Mouse (Mus musculus) midbrain, embryonic 10.5 days (tissue): ENCODE measurements around the gene Kctd6. TPM values are rescaled to one million over a fixed set of nuclear protein-coding genes. Genes with fewer than 3 reads are reported as not detected.
A peak's percentile ranks its signal among the peaks of the same experiment; 100 is the strongest.
"Not testable (repeated sequence)": the region's sequence is repeated elsewhere in the genome, so short reads cannot be mapped to it uniquely, and the experiment has no call there.

ENCODE experiments used
- DNase-seq: peaks from one replicate; pipeline ENCODE4 v3.0.0-alpha.2; 2017; ENCODE audit warnings: low spot score
- H3K27ac ChIP-seq: fragments of 300-500 bp; sonication (generic); replicated peaks from 2 replicates; pipeline ENCODE4 v1.5.1; 2016; ENCODE audit warnings: mild to moderate bottlenecking
- H3K27me3 ChIP-seq: fragments of 300-500 bp; sonication (generic); 2 replicates; pipeline ENCODE4 v1.6.1; 2016; ENCODE audit warnings: low read depth, mild to moderate bottlenecking; ENCODE audit not compliant: poor library complexity, severe bottlenecking
- H3K36me3 ChIP-seq: fragments of 300-500 bp; sonication (generic); 2 replicates; pipeline ENCODE4 v1.6.1; 2016; ENCODE audit warnings: mild to moderate bottlenecking, moderate library complexity
- H3K4me1 ChIP-seq: fragments of 300-500 bp; sonication (generic); 2 replicates; pipeline ENCODE4 v1.6.1; 2016
- H3K4me3 ChIP-seq: fragments of 300-500 bp; sonication (generic); 2 replicates; pipeline ENCODE4 v1.5.1; 2016; ENCODE audit warnings: mild to moderate bottlenecking, moderate library complexity
- H3K9me3 ChIP-seq: fragments of 300-500 bp; sonication (generic); replicated peaks from 2 replicates; pipeline ENCODE4 v1.6.1; 2016; ENCODE audit warnings: mild to moderate bottlenecking
- WGBS: fragments of 180-500 bp; shearing (Covaris S2); methylation state at CpG from one replicate; pipeline ENCODE4 v1.1.7; 2016; 5-methylcytosine and 5-hydroxymethylcytosine counted together
- polyA plus RNA-seq: library from polyadenylated mRNA; unstranded; fragments of >200 nt; fragmentation: Nextera tagmentation; extraction: Ambion mirVana; gene quantifications from 2 replicates; pipeline ENCODE4 v1.2.1, GENCODE M21; 2016

Gene Kctd6
- 2.4 and 2.6 TPM in 2 replicates for polyA plus RNA-seq

- H3K27ac ChIP-seq, result peak within 1 kb of the TSS; percentile 91
- peaks cover 43% of the 10 kb centered on the region for H3K27me3 ChIP-seq
- peak within 1 kb of the TSS; percentile 68 for H3K4me3 ChIP-seq
- H3K36me3 ChIP-seq, result no peaks in the 10 kb centered on the region
- peaks cover 34% of the 10 kb centered on the region for H3K4me1 ChIP-seq
- DNase-seq, result peak; percentile 97
- H3K9me3 ChIP-seq, result no peaks in the 10 kb centered on the region
- WGBS, result 2% methylated on average over 46 of the region's 49 CpGs
These were observed at the start of gene Kctd6 for GRCm38 (mm10) chr14:8213803-8214224. Gene Kctd6 (plus strand): TSS chr14:8214140.

DNA sequence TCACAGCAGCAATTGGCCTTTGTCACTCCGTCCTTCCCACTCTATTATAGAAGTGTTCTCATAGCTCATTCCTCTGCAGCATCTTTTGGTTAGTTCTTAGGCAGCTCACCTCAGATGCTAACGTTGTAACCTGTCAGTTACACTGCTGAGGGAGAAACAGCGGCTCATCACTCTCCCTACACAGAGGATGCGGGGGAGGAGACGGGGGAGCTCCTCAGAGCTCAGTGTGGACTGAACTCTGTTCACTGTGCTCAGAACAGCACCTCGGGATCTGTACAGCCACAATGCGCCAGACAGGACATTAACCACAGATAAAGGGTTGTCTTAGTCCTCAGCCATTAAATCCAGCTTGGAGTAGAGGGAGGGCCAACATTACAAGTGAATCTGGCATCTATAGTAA is 49.5 kb upstream of the Kctd6 start:
- H3K36me3 ChIP-seq, result peaks cover 82% of the 10 kb centered on the region
- no peaks in the 10 kb centered on the region for H3K27me3 ChIP-seq
- 88% methylated on average over 7 of the region's 7 CpGs for WGBS
- DNase-seq, result no peak
- no peak overlapping the region for H3K4me3 ChIP-seq
- H3K9me3 ChIP-seq, result no peaks in the 10 kb centered on the region
- H3K27ac ChIP-seq, result no peak overlapping the region
- no peaks in the 10 kb centered on the region for H3K4me1 ChIP-seq

DNA sequence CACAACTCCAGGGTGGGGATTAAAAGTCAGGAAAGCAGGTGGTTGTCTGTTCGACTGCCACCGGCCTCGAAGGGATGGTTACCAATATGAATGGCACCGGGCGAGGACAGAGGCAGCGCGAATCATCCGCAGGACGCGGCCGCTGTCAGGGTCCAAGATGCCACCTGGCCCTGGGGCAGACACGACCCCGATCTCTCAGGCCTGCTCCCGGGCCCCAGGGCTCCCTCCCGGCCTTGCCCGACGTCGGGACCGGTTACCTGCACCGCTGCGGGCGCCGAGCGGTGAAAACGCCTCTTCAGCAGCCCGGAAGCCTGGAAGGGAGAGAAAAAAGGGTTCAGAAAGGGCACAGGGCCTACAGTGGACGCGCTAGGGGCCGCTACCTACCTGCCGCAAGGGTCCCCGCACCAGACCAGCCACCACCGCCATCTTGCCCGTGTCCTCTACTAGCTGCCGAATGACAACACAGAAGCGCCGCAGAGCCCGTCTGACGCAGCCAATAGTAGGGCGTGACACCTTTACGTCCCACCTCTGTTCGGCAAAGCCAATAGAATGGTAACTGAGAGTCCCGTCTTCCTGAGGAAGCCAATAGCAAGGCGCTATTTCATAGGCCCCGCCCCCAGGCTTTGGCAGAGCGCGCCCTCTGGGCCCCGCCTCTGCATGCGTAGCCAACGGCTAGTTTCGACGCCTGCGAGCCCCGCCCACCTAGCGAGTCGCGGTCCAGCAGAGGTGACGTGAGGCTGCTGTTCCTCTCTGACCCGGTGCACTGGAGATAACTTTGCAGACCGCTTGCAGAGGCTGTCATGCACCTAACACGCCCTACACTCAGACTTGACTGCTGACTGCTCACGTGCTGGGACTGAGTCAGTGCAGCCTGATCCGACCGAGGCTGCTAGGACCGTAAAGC is 41.2 kb upstream of the Kctd6 start, which contains the start of gene Pdhb:
Gene Pdhb, minus strand, starts transcription at position 519 of the 904 bp plus-strand sequence.
- peak within 1 kb of the TSS; percentile 81 for H3K4me3 ChIP-seq
- peak; percentile 99 for DNase-seq
- H3K9me3 ChIP-seq, result no peaks in the 10 kb centered on the region
- peaks cover 13% of the 10 kb centered on the region for H3K4me1 ChIP-seq
- peak within 1 kb of the TSS; percentile 93 for H3K27ac ChIP-seq
- H3K36me3 ChIP-seq, result peaks cover 33% of the 10 kb centered on the region
- WGBS, result under 1% methylated on average over 64 of the region's 64 CpGs
- H3K27me3 ChIP-seq, result no peaks in the 10 kb centered on the region

DNA sequence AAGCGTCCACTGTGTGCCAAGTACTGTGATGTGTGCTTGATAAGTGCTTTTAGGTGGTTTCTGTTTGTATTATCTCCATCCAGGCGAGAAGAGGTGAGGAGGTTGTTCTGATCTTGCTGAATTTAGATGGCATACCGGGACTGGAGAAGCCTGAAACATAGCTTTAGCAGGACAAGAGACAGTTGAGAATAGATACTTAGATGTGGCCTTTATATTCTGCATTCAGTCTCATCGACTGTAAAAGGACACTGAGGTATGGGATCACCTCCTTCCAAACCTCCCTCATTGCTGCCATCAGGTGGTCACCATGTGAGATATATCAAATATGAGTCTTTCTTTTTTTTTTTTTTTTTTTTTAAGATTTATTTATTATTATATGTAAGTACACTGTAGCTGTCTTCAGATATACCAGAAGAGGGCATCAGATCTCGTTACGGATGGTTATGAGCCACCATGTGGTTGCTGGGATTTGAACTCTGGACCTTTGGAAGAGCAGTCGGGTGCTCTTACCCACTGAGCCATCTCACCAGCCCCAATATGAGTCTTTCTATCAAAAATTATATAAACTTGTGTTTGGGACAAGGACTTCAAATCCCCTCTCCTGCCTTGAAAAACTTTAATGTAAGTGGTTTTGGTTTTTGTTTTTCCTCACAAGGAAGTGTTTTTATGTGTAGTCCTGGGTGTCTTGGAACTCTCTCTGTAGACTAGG is 40.2 kb upstream of the Kctd6 start:
- H3K9me3 ChIP-seq, DNase-seq, H3K27me3 ChIP-seq: not testable (repeated sequence)
- peak overlapping the region; percentile 79 for H3K27ac ChIP-seq
- peaks cover 13% of the 10 kb centered on the region for H3K4me1 ChIP-seq
- H3K4me3 ChIP-seq, result peak overlapping the region; percentile 81
- 35% methylated on average over 7 of the region's 7 CpGs for WGBS
- peaks cover 24% of the 10 kb centered on the region for H3K36me3 ChIP-seq

- Histone ChIP-seq H3K36me3 (peaks cover 15% of the 10 kb centered on the region), H3K4me1 (peaks cover 13% of the 10 kb centered on the region), H3K27ac (no peak overlapping the region), H3K4me3 (no peak overlapping the region), H3K27me3 (no peaks in the 10 kb centered on the region), H3K9me3 (no peaks in the 10 kb centered on the region)
- no peak for DNase-seq
- 89% methylated on average over 5 of the region's 5 CpGs for WGBS
These were observed 39.3 kb upstream of the Kctd6 start for GRCm38 (mm10) chr14:8174634-8175033.

DNA sequence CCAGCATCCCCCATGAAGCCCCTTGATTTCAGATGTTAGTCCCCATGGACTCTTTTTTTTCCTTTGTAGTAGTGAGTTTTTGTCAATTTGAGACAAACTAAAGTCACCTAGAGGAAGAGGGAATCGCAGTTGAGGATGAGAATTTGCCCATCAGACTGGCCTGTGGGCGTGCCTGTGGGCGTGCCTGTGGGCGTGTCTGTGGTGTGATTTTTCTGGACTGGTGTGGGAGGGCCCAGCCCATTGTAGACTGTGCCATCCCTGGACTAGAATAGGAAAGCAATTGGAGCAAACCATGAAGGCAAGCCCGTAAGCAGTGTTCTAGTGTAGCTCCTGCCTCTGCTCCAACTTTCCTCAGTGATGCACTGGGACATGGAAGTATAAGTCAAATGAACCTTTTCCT is 37.7 kb upstream of the Kctd6 start:
- Histone ChIP-seq H3K36me3 (no peaks in the 10 kb centered on the region), H3K4me3 (no peak overlapping the region), H3K27me3 (no peaks in the 10 kb centered on the region), H3K9me3 (no peaks in the 10 kb centered on the region), H3K4me1 (peaks cover 13% of the 10 kb centered on the region), H3K27ac (no peak overlapping the region)
- DNase-seq, result no peak
- 66% methylated on average over 5 of the region's 5 CpGs for WGBS

DNA sequence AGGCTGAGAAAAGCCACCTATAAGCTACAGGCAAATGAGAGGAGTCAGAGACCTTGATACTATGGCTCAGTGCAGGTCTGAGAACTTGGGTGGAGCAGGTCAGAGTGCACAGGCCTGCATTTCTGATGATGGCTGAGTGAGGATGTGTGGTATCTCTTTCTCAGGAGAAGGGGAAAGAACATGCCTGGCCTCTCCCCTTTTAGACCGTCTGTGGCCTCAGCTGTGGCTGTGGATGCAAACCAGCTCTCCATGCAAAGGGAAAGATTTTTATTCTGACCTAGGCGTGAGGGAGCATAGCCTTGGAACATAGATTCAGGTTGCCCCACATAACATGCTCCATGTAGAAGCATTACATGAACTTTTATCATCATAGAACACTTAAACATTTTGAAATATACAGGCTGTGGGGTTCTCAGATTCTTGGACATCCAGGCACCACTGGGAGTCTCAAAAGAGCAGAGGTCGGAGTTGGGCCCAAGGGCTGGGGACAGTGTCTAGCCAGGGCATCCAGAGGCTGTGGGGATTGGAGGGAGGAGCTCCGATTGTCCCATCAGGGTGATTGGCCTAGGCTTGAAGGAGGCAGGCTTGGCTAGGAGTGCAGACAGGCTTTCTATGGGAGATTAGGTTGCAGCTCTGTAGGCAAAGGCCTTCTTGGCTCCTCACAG is 33.4 kb upstream of the Kctd6 start:
- Histone ChIP-seq H3K4me1 (no peaks in the 10 kb centered on the region), H3K27ac (no peak overlapping the region), H3K9me3 (no peaks in the 10 kb centered on the region; the same call in 1 of the 2 replicates), H3K27me3 (no peaks in the 10 kb centered on the region), H3K4me3 (no peak overlapping the region), H3K36me3 (no peaks in the 10 kb centered on the region)
- 73% methylated on average over 4 of the region's 4 CpGs for WGBS
- no peak for DNase-seq

DNA sequence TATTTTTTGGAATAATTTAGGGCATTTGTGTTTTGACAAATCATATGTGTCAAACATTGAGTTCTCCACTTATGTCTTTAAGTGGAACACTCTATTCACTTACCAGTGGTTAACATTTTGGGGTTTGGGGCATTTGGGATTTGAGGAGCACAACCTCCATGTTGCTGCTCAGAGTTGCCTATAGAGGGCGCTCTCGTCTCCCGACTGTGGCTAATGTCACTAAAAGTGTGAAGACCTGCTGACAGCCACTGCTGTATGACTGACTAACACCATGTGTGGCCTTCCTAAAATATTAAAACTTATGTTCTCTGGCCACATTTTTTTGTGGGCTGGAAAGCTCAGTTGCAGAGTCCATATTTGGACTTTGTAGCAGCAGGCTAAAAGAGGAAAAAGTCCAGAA is 30.6 kb upstream of the Kctd6 start:
- no peaks in the 10 kb centered on the region for H3K36me3 ChIP-seq
- H3K4me1 ChIP-seq, result no peaks in the 10 kb centered on the region
- H3K27me3 ChIP-seq, result no peaks in the 10 kb centered on the region
- DNase-seq, result no peak
- H3K27ac ChIP-seq, result no peak overlapping the region
- H3K4me3 ChIP-seq, result no peak overlapping the region
- no peaks in the 10 kb centered on the region; the same call in 1 of the 2 replicates for H3K9me3 ChIP-seq
- WGBS, result 54% methylated on average over 3 of the region's 3 CpGs

GRCm38 (mm10) chr14:8186278-8187045 is 27.5 kb upstream of the Kctd6 start:
- Histone ChIP-seq H3K4me1 (no peaks in the 10 kb centered on the region), H3K27ac (no peak overlapping the region), H3K36me3 (no peaks in the 10 kb centered on the region), H3K27me3 (no peaks in the 10 kb centered on the region), H3K9me3 (no peaks in the 10 kb centered on the region; the same call in 1 of the 2 replicates), H3K4me3 (no peak overlapping the region)
- WGBS, result 90% methylated on average over 6 of the region's 6 CpGs
- no peak for DNase-seq

- Histone ChIP-seq H3K4me1 (no peaks in the 10 kb centered on the region), H3K27me3 (no peaks in the 10 kb centered on the region), H3K36me3 (no peaks in the 10 kb centered on the region), H3K4me3 (no peak overlapping the region), H3K9me3 (no peaks in the 10 kb centered on the region), H3K27ac (no peak overlapping the region)
- WGBS, result 90% methylated on average over 3 of the region's 3 CpGs
- DNase-seq, result no peak
These were observed 23.4 kb upstream of the Kctd6 start for GRCm38 (mm10) chr14:8190556-8190955.

DNA sequence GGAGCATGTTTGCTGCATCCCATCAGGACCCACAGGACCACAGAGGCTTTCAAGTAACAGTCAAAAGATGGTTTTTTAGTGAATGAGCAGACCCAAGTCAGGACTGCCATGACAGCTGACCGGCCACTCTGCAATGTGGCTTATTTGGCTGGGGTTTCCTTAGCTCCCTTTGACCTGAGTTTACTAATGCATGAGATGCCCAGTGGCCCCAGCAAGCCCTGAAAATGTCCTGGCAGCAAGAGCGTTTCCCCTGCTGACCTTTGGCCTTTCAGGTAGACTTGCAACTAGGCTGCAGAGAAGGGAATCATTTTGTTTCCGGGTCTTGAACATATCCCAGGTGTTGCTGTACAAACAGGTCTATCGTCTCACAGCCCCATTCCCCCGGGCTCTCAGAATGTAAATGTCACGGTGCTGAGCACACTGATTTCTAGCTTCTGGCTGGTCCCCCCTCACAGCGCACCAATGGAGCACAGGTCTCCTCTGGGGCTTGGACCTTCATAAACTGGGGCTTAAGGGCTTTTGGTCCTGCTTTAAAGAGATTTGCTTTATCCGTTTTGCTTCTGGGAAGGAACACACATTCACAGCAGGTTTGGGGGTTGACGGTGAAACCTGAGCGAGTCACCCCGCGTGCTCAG is 22.5 kb upstream of the Kctd6 start:
- WGBS, result 75% methylated on average over 12 of the region's 12 CpGs

More for the DNA sequence above, 22.5 kb upstream of the Kctd6 start:
- DNase-seq, result no peak
- H3K9me3 ChIP-seq, result no peaks in the 10 kb centered on the region
- no peaks in the 10 kb centered on the region for H3K36me3 ChIP-seq
- H3K27ac ChIP-seq, result no peak overlapping the region
- H3K4me1 ChIP-seq, result no peaks in the 10 kb centered on the region
- H3K27me3 ChIP-seq, result no peaks in the 10 kb centered on the region
- H3K4me3 ChIP-seq, result no peak overlapping the region
